Mouse (Mus musculus): ENCODE results near the gene Mrpl39.

DNA sequence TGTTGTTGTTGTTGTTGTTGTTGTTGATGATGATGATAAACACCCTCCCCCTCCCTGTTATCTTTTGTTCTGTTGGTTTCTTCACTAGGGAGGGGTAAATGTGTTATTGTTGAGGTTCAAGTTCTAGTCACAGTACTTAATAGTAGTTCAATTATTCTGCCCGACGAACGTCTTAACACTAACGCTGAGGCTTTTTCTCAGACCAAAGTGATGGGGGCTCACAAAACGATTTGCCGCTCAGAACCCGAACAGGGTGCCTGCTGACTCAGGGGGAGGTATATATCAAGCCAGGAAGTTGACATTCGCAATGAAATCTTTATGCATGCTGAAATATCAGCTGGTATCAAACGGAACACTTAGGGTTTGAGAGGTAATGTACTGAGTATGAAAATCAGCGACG, 39.8 kb upstream of the Mrpl39 start:
- TF ChIP-seq CTCF (conservative IDR thresholded peaks at IDR 0.05; ENCODE audit: insufficient read depth, insufficient read length, low read depth, low read length) (no peak), POLR2A (IDR thresholded peaks at IDR 0.05; ENCODE audit: low read depth, low read length) (no peak)

Measured in kidney, adult 2 months (tissue).